Mouse (Mus musculus) spleen, postnatal 10 days (tissue): ENCODE results near the gene Lrrc51.
"Not testable (repeated sequence)": the region's sequence is repeated elsewhere in the genome, so short reads cannot be mapped to it uniquely, and the experiment has no call there.

ENCODE experiments used
- DNase-seq, 2 experiments: peaks; one replicate each; pipeline ENCODE4 v3.0.0; 2021 to 2022; ENCODE audit warnings: low spot score in 2 of 2

Lrrc51 gene

DNA sequence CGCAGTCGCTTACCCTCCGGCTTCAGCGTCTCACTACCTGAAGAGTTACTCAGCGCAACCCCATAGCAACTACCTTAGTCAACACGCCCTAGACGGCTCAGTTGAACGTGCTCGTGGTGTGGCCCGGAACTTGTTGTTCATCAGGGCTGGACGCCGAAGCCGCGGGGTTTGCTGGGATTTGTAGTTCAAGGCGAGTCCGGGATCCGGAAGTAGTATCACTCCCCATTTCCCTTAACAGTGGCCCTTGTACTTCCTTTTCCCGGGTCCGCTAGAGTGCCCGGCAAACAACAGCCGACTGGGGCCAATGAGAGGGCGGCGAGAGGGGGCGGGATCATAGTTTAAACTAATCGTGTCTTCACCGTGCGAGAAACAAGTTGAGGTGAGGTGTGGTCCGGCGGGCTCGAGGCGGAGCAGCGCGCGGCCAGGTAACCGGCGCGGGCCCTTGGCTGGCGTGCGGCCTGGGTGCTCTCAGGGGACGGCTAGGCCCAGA is at the start of gene Lrrc51, which contains the start of gene Numa1:
Lrrc51 (minus strand) TSS at position 145 of the 490 bp plus-strand sequence.
Numa1 (plus strand) TSS at position 361 of the 490 bp plus-strand sequence.
- peak; percentile 91 to 98 for DNase-seq

DNA sequence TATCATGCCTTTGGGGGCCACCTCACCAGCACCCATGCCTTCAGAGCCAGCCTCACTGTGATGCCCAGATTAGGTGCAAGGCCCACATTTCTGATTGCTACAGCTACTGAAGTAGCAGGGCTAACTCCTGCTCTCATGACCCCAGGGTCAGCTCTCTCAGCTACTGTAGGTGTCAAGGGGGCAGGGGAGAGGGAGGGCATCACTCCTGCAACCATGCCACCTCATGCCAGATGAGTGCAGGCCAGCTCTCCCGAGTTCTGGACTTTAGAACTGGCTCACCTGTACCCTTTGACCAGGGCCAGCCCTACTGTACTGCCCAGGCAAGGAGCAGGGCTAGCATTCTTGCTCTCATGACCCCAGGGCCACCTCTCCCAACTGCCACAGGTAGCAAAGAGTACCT is 49.0 kb upstream of the Lrrc51 start:
- no peak for DNase-seq

DNA sequence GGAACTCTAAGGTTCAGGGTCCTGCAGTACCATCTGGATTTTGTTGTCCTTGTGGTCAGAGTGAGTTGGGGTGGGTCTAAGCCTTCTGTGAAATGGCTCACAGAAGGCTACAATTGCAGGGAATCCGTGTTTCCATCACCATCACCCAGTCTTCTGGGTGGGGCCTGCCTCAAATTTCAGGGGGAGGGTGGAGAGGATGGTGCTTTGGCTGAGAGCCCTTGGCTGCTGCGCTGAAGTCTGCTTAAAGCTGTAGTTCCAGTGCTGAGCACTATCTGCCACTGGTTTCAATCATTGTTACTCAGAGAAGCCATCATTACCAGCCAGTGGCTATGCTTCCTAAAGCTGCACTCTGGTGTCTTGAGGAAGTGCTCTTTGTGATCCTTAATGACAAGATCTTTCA is 40.8 kb upstream of the Lrrc51 start:
- no peak for DNase-seq

- no peak for DNase-seq
Observed at GRCm38 (mm10) chr7:101973730-101974129, 40.0 kb upstream of the Lrrc51 start.

- no peak for DNase-seq
Observed at GRCm38 (mm10) chr7:101971721-101972120, 38.0 kb upstream of the Lrrc51 start.

GRCm38 (mm10) chr7:101970821-101971461 is 37.2 kb upstream of the Lrrc51 start:
- peak; percentile 53 to 63 for DNase-seq

- peak; percentile 64 to 90 for DNase-seq
Observed at GRCm38 (mm10) chr7:101970429-101970775, 36.7 kb upstream of the Lrrc51 start.

GRCm38 (mm10) chr7:101969694-101970428 is 36.2 kb upstream of the Lrrc51 start:
- DNase-seq: peak; percentile 75 to 85

GRCm38 (mm10) chr7:101968751-101969150 is 35.1 kb upstream of the Lrrc51 start:
- no peak for DNase-seq

- no peak for DNase-seq
Observed at GRCm38 (mm10) chr7:101967256-101967655, 33.6 kb upstream of the Lrrc51 start.

DNA sequence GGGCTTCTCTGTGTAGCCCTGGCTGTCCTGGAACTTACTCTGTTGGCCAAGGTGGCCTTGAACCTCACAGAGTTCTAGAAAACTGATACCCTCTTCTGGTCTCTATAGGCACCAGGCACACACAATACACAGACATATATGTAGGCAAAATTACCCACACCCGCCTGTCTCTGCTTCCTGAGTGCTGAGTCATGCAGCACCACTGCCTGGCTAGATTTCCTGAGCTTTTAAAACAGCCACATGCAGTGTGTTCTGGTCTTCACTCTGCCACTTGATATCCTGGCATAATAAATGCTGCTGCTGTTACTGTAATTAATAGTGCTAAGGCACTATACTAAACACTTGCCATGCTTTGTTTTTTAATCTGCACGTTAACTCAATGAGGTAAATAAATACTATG is 31.9 kb upstream of the Lrrc51 start:
- peak in 1 of 2 experiments; percentile 25 for DNase-seq

DNA sequence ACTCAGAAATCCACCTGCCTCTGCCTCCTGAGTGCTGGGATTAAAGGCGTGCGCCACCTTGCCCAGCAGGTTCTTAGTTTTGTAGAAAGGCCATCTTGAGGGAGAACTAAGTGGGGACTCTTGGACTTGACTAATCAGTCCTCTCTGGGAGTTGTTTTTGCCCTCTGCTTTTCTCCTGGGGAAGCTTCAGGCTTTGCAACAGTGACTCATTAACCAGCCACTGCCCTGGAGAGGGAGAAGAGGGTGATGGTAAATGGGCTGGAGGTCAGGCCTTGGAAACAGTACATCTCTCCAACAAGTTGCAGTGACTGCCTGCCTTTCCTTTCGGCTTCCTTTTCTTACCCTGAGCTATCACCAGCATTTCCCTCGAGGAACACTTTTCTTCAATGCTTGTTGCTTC is 30.9 kb upstream of the Lrrc51 start:
- DNase-seq: no peak

- no peak for DNase-seq
Observed at GRCm38 (mm10) chr7:101963621-101964020, 29.9 kb upstream of the Lrrc51 start.

DNA sequence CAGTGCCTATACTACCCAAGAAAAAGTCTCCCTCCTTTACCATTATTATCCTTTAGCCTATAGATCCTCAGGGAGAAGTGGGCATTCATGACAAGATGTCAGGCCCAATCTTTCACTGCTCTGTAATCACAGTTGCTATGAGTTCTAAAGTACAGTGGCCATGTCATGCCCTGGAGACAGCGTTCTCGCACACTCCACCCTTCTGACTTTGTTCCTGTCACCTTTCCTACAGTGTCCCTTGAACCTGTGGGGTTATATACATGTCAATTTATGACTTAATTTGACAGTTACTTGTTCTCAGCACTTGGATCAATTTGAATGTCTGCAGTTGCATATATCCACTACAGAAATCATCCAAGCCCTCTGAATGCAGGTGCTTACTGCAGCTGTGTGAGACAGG is 29.1 kb upstream of the Lrrc51 start:
- no peak for DNase-seq

- DNase-seq: no peak
Observed at GRCm38 (mm10) chr7:101956911-101957310, 23.2 kb upstream of the Lrrc51 start.

DNA sequence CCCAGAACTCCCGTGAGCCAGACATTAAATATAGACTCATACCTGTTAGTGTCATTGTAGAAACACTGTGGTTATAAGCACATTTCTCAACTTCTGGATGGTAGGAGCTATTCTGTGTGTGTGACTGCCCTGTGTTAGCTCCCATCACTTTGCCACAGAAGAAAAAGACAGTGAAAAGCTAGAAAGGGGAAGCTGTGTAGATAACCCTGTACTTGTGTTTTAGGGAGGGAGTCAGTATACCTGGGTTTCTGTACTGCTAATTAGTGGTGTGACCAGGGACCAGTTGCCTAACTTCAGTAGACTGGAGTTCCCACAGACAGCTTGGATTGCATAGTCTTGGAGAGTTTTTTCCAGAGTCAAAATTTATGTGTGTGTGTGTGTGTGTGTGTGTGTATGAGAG is 22.8 kb upstream of the Lrrc51 start:
- DNase-seq: no peak

DNA sequence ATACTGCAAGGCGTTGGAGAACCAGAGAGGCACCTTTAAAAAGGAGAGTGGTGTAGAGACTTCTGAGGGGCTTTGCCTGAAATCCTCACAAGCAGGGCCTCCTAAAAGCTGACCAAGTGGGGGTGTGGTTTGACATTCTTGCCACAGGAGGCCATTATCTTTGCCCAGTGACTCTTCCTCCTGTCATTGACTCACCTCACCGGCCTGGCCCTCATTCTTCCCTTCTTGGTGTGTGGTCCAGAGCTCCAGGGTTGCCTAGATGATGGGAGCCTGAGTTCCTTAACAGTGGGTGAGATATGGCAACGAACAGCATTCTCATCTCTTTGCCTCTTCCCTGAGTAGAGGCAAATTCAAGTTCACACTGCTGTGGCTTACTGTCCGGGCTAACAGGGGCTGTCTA is 22.2 kb upstream of the Lrrc51 start:
- no peak for DNase-seq

GRCm38 (mm10) chr7:101955276-101955675 is 21.6 kb upstream of the Lrrc51 start:
- DNase-seq: no peak

GRCm38 (mm10) chr7:101954163-101954562 is 20.5 kb upstream of the Lrrc51 start:
- DNase-seq: no peak

DNA sequence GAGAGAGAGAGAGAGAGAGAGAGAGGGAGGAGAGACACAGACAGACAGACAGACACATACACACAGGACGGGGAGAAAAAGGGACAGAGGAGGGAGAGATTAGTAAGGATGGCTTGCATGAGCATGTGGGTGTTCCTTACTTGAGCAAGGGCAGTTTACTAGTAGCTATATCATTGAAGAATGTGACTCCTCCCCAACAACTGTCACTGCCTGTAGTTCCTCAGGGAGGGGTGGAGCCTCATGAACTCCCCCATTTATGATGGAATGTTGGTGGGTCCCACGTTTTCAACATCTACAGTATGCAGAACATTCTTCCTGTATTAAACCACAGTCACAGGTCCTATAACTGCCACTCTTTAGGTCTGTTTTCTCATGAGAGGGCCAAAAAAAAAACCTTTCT is 18.4 kb upstream of the Lrrc51 start:
- no peak for DNase-seq

DNA sequence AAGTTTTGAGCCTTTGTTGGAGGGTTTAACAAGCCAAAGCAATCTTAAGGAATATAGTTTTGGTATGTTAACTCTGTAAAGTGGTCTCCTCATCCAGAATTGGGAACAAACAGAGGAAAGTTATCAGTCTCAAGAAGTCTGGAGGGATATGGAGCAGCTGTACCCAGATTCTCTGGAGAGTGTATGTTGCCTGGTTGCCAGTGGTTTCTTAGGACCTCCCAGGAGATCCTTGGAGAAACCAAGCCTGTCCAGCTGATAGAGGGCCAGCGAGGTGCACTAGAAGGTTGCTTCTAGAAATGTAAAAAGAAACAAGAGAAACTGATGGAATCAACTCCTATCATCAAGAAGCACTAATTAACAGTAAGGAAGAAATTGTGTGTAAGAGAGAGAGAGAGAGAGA is 18.0 kb upstream of the Lrrc51 start:
- DNase-seq: no peak

- DNase-seq: not testable (repeated sequence)
Observed at GRCm38 (mm10) chr7:101949008-101949407, 15.3 kb upstream of the Lrrc51 start.

GRCm38 (mm10) chr7:101939758-101940157 is 6.1 kb upstream of the Lrrc51 start:
- DNase-seq: no peak
